Mouse (Mus musculus): ENCODE results near the gene Gm49378. TPM values are rescaled to one million over a fixed set of nuclear protein-coding genes. Genes with fewer than 3 reads are reported as not detected.

The Gm49378 gene
- polyA plus RNA-seq, 1 experiment = 8.2 TPM

- no peaks in the 10 kb centered on the region for H3K27me3 ChIP-seq (ENCODE audit: control insufficient read depth, insufficient read depth, low read length)
- H3K4me3 ChIP-seq (ENCODE audit: extremely low read depth, insufficient read depth, insufficient read length) = peak overlapping the region; percentile 71; the same call in 1 of the 2 replicates
- WGBS = 29% methylated on average over 5 of the region's 5 CpGs
- H3K27ac ChIP-seq (ENCODE audit: insufficient read depth, low read length) = peak overlapping the region; percentile 82; the same call in 1 of the 2 replicates
- peaks cover 28% of the 10 kb centered on the region for H3K36me3 ChIP-seq (ENCODE audit: control insufficient read depth, insufficient read depth, low read length)
- TF ChIP-seq CTCF (IDR thresholded peaks at IDR 0.05; ENCODE audit: extremely low read depth, insufficient read depth, insufficient read length, insufficient replicate concordance) (no peak), POLR2A (IDR thresholded peaks at IDR 0.05; ENCODE audit: low read depth, low read length) (no peak)
- DNase-seq (ENCODE audit: low read depth in 1 of 2, low spot score in 2 of 2) = no peak
- peaks cover 12% of the 10 kb centered on the region; the same call in 1 of the 2 replicates for H3K4me1 ChIP-seq (ENCODE audit: control insufficient read depth, insufficient read depth, insufficient read length)
These were observed 53.4 kb downstream of the Gm49378 start for GRCm38 (mm10) chr14:55584303-55584701.

- H3K4me3 ChIP-seq (ENCODE audit: extremely low read depth, insufficient read depth, insufficient read length) = no peak overlapping the region
- TF ChIP-seq POLR2A (IDR thresholded peaks at IDR 0.05; ENCODE audit: low read depth, low read length) (no peak), CTCF (IDR thresholded peaks at IDR 0.05; ENCODE audit: extremely low read depth, insufficient read depth, insufficient read length, insufficient replicate concordance) (peak; percentile 28; the same call in 1 of the 2 replicates)
- H3K27ac ChIP-seq (ENCODE audit: insufficient read depth, low read length) = no peak overlapping the region
- H3K27me3 ChIP-seq (ENCODE audit: control insufficient read depth, insufficient read depth, low read length) = no peaks in the 10 kb centered on the region
- H3K36me3 ChIP-seq (ENCODE audit: control insufficient read depth, insufficient read depth, low read length) = peaks cover 20% of the 10 kb centered on the region
- peaks cover 11% of the 10 kb centered on the region; the same call in 1 of the 2 replicates for H3K4me1 ChIP-seq (ENCODE audit: control insufficient read depth, insufficient read depth, insufficient read length)
- 82% methylated on average over 9 of the region's 9 CpGs for WGBS
- no peak for DNase-seq (ENCODE audit: low read depth in 1 of 2, low spot score in 2 of 2)
These were observed 55.6 kb downstream of the Gm49378 start for GRCm38 (mm10) chr14:55581981-55582681.

- peaks cover 20% of the 10 kb centered on the region for H3K36me3 ChIP-seq (ENCODE audit: control insufficient read depth, insufficient read depth, low read length)
- H3K4me3 ChIP-seq (ENCODE audit: extremely low read depth, insufficient read depth, insufficient read length) = no peak overlapping the region
- no peak overlapping the region for H3K27ac ChIP-seq (ENCODE audit: insufficient read depth, low read length)
- TF ChIP-seq POLR2A (IDR thresholded peaks at IDR 0.05; ENCODE audit: low read depth, low read length) (no peak), CTCF (IDR thresholded peaks at IDR 0.05; ENCODE audit: extremely low read depth, insufficient read depth, insufficient read length, insufficient replicate concordance) (no peak)
- H3K4me1 ChIP-seq (ENCODE audit: control insufficient read depth, insufficient read depth, insufficient read length) = peaks cover 11% of the 10 kb centered on the region; the same call in 1 of the 2 replicates
- no peak for DNase-seq (ENCODE audit: low read depth in 1 of 2, low spot score in 2 of 2)
- no peaks in the 10 kb centered on the region for H3K27me3 ChIP-seq (ENCODE audit: control insufficient read depth, insufficient read depth, low read length)
- WGBS = 93% methylated on average over 16 of the region's 16 CpGs
These were observed 57.0 kb downstream of the Gm49378 start for GRCm38 (mm10) chr14:55580731-55581130.

GRCm38 (mm10) chr14:55579511-55580496, 57.9 kb downstream of the Gm49378 start:
- WGBS = 94% methylated on average over 23 of the region's 23 CpGs
- Histone ChIP-seq H3K27ac (ENCODE audit: insufficient read depth, low read length) (no peak overlapping the region), H3K27me3 (ENCODE audit: control insufficient read depth, insufficient read depth, low read length) (no peaks in the 10 kb centered on the region), H3K36me3 (ENCODE audit: control insufficient read depth, insufficient read depth, low read length) (peaks cover 20% of the 10 kb centered on the region), H3K4me1 (ENCODE audit: control insufficient read depth, insufficient read depth, insufficient read length) (peaks cover 6% of the 10 kb centered on the region; the same call in 1 of the 2 replicates), H3K4me3 (ENCODE audit: extremely low read depth, insufficient read depth, insufficient read length) (no peak overlapping the region)
- TF ChIP-seq POLR2A (IDR thresholded peaks at IDR 0.05; ENCODE audit: low read depth, low read length) = no peak
- no peak for TF ChIP-seq CTCF (IDR thresholded peaks at IDR 0.05; ENCODE audit: extremely low read depth, insufficient read depth, insufficient read length, insufficient replicate concordance)
- no peak for DNase-seq (ENCODE audit: low read depth in 1 of 2, low spot score in 2 of 2)

Other genes with a start within 250 kb of the Gm49378 start
- 18.5 and 21.0 TPM in 2 replicates for gene Dhrs4, start 159.1 kb downstream of the Gm49378 start, polyA plus RNA-seq (2012; rRNA removed)
- gene Carmil3, start 147.2 kb downstream of the Gm49378 start, polyA plus RNA-seq (2012; rRNA removed) = 4.5 and 4.8 TPM in 2 replicates
- gene Cpne6, start 127.5 kb downstream of the Gm49378 start, polyA plus RNA-seq (2012; rRNA removed) = 0.02 TPM in 1 of 2 replicates, not detected in the other
- gene Nrl, start 112.9 kb downstream of the Gm49378 start, polyA plus RNA-seq (2012; rRNA removed) = 0.02 and 0.40 TPM in 2 replicates
- 47.9 and 53.3 TPM in 2 replicates for gene Pck2, start 97.6 kb downstream of the Gm49378 start, polyA plus RNA-seq (2012; rRNA removed)
- 73.4 and 77.6 TPM in 2 replicates for gene Dcaf11, start 77.9 kb downstream of the Gm49378 start, polyA plus RNA-seq (2012; rRNA removed)
- 5.6 and 6.3 TPM in 2 replicates for gene A730061H03Rik, start 77.5 kb downstream of the Gm49378 start, polyA plus RNA-seq (2012; rRNA removed)
- 1.4 and 1.5 TPM in 2 replicates for gene Fitm1, start 62.3 kb downstream of the Gm49378 start, polyA plus RNA-seq (2012; rRNA removed)
- gene Psme1, start 59.8 kb downstream of the Gm49378 start, polyA plus RNA-seq (2012; rRNA removed) = 101 and 118 TPM in 2 replicates
- gene Emc9, start 52.6 kb downstream of the Gm49378 start, polyA plus RNA-seq (2012; rRNA removed) = 14.5 and 15.0 TPM in 2 replicates
- 60.4 and 67.7 TPM in 2 replicates for gene Psme2, start 46.8 kb downstream of the Gm49378 start, polyA plus RNA-seq (2012; rRNA removed)
- gene Rnf31, start 46.2 kb downstream of the Gm49378 start, polyA plus RNA-seq (2012; rRNA removed) = 52.5 and 63.2 TPM in 2 replicates
- gene Irf9, start 34.3 kb downstream of the Gm49378 start, polyA plus RNA-seq (2012; rRNA removed) = 101 and 154 TPM in 2 replicates
- 0.92 and 2.4 TPM in 2 replicates for gene Rec8, start 19.9 kb downstream of the Gm49378 start, polyA plus RNA-seq (2012; rRNA removed)
- 56.7 and 62.4 TPM in 2 replicates for gene Ipo4, start 1.9 kb downstream of the Gm49378 start, polyA plus RNA-seq (2012; rRNA removed)
- 44.6 and 45.1 TPM in 2 replicates for gene Tm9sf1, start 5.9 kb upstream of the Gm49378 start, polyA plus RNA-seq (2012; rRNA removed)
- gene Tssk4, start 12.3 kb upstream of the Gm49378 start, polyA plus RNA-seq (2012; rRNA removed) = 1.6 TPM in 2 replicates
- 19.7 and 19.9 TPM in 2 replicates for gene Mdp1, start 22.6 kb upstream of the Gm49378 start, polyA plus RNA-seq (2012; rRNA removed)
- gene Gmpr2, start 34.0 kb upstream of the Gm49378 start, polyA plus RNA-seq (2012; rRNA removed) = 11.6 and 15.9 TPM in 2 replicates
- 158 and 177 TPM in 2 replicates for gene Nedd8, start 34.2 kb upstream of the Gm49378 start, polyA plus RNA-seq (2012; rRNA removed)
- gene Tinf2, start 43.9 kb upstream of the Gm49378 start, polyA plus RNA-seq (2012; rRNA removed) = 19.0 and 20.8 TPM in 2 replicates
- gene Tgm1, start 76.0 kb upstream of the Gm49378 start, polyA plus RNA-seq (2012; rRNA removed) = 23.3 and 33.9 TPM in 2 replicates
- gene Rabggta, start 84.4 kb upstream of the Gm49378 start, polyA plus RNA-seq (2012; rRNA removed) = 47.3 and 62.6 TPM in 2 replicates
- gene Dhrs1, start 107.8 kb upstream of the Gm49378 start, polyA plus RNA-seq (2012; rRNA removed) = 62.7 and 86.6 TPM in 2 replicates
- gene Nop9, start 107.8 kb upstream of the Gm49378 start, polyA plus RNA-seq (2012; rRNA removed) = 15.1 and 17.2 TPM in 2 replicates
- gene Cideb, start 120.6 kb upstream of the Gm49378 start, polyA plus RNA-seq (2012; rRNA removed) = 0.33 and 0.46 TPM in 2 replicates
- gene Ltb4r2, start 123.5 kb upstream of the Gm49378 start, polyA plus RNA-seq (2012; rRNA removed) = 0.83 and 2.1 TPM in 2 replicates
- gene Ltb4r1, start 128.1 kb upstream of the Gm49378 start, polyA plus RNA-seq (2012; rRNA removed) = 4.2 and 6.6 TPM in 2 replicates
- gene Adcy4, start 146.2 kb upstream of the Gm49378 start, polyA plus RNA-seq (2012; rRNA removed) = 16.3 and 17.3 TPM in 2 replicates
- gene Ripk3, start 151.0 kb upstream of the Gm49378 start, polyA plus RNA-seq (2012; rRNA removed) = 38.8 and 48.4 TPM in 2 replicates
- 4.6 and 5.0 TPM in 2 replicates for gene Nfatc4, start 185.2 kb upstream of the Gm49378 start, polyA plus RNA-seq (2012; rRNA removed)
- 2.5 and 3.0 TPM in 2 replicates for gene Nynrin, start 216.1 kb upstream of the Gm49378 start, polyA plus RNA-seq (2012; rRNA removed)
- gene Cbln3, start 246.5 kb upstream of the Gm49378 start, polyA plus RNA-seq (2012; rRNA removed) = 0.07 and 0.13 TPM in 2 replicates
- gene Khnyn, start 247.1 kb upstream of the Gm49378 start, polyA plus RNA-seq (2012; rRNA removed) = 30.3 and 31.6 TPM in 2 replicates